Mouse (Mus musculus): ENCODE measurements around the gene Coro2b. TPM values are rescaled to one million over a fixed set of nuclear protein-coding genes. Genes with fewer than 3 reads are reported as not detected.

Coro2b gene
- polyA plus RNA-seq, 1 experiment from 2014 or later, result 11.0 TPM

DNA sequence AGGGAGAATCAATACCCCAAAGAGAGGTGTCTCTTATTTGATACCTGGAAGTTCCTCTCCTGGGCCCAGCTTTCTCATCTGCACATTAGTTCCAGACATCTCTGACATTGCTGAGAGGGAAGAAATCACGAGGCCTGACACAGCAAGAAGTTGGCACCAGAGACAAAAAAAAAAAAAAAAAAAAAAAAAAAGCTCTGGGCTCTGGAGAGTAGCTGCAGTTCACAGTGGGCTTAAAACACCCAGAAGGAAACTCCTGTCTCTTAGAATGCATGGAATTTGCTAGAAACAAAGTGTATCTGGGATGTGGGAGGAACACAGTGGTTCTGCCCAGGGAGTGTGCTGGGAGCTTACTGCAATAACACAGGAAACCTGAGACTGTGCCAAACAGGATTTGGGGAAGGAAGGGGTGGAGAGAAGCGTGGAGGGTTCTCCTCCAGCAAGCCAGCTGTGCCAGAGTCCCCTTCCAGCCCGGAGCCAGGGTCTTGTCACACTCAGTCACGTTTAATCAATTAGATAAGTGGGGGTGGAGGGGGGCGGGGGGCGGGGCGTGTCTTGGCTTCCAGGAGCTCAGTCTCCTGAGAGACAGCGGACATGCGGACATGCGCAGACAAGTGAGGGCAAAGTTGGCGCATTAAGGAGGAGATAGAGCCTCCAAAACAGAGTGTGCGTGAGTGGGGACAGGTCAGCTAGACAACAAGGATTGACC lies 101.1 kb downstream of the Coro2b start:
- H3K9ac ChIP-seq (ENCODE audit: low read depth, low read length), result no peak overlapping the region
- TF ChIP-seq CTCF (IDR thresholded peaks at IDR 0.05; ENCODE audit: low read depth), result no peak
- ATAC-seq (replicated peaks; ENCODE audit: low FRiP score, low read depth) (peak; percentile 80), DNase-seq (ENCODE audit: low spot score) (peak; percentile 97)
- H3K36me3 ChIP-seq (ENCODE audit: insufficient read depth, low read length), result no peaks in the 10 kb centered on the region
- 0 out of 2 replicates have a peak overlapping the region, but pooled peaks have one; percentile 4 for H3K4me3 ChIP-seq (replicated peaks; ENCODE audit: low read depth, low read length)
- H3K4me2 ChIP-seq (ENCODE audit: low read length), result peak overlapping the region; percentile 38; the same call in 1 of the 2 replicates
- 4% methylated on average over 12 of the region's 12 CpGs for whole genome bisulfite sequencing
- no peaks in the 10 kb centered on the region for H3K27me3 ChIP-seq (ENCODE audit: insufficient read depth, low read length)
- peaks cover 11% of the 10 kb centered on the region for H3K4me1 ChIP-seq (replicated peaks; ENCODE audit: insufficient read depth, low read length)
- H3K9me3 ChIP-seq (replicated peaks; ENCODE audit: low read length), result no peaks in the 10 kb centered on the region
- H3K27ac ChIP-seq, result peak overlapping the region; percentile 80

DNA sequence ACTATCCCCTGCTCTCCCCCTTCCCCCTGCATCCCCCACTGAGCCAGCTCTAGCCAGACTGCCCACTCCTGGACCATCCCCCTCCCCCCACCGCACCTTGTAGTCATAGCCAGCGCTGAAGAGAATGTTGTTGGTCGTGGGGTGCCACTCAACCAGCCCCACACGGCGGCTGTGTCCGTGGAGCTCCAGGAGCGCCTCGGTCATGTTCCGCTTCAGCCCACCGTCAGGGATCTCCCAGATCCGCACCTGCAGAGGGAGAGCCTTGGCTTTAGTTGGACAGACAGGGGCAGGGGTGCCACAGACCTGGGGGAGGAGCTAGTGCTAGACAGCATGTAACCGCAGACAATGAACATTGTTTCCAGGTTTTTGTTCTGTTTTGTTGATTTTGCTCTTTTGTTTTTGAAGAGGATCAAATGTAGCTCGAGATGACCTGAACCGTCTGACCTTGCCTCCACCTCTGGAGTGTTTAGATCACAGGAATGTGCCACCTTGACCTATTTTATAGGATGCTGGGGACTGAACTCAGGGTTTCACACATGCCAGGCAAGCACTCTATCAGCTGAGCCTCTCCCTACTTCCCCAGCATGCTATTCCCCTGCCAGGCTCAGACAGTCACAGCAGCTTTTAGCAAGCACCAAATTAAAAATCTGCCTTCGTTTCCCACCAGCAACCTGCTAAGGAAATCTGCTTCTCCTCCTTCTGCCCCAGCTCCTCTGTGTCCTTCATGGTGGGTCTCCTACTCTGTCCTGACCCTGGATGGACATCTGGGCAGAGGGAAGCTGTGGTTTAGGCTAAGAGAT lies 104.4 kb downstream of the Coro2b start:
- WGBS, result 45% methylated on average over 15 of the region's 15 CpGs
- no peaks in the 10 kb centered on the region for H3K9me3 ChIP-seq (replicated peaks; ENCODE audit: low read length)
- H3K4me1 ChIP-seq (replicated peaks; ENCODE audit: insufficient read depth, low read length), result peaks cover 11% of the 10 kb centered on the region
- no peak overlapping the region for H3K9ac ChIP-seq (ENCODE audit: low read depth, low read length)
- no peaks in the 10 kb centered on the region for H3K27me3 ChIP-seq (ENCODE audit: insufficient read depth, low read length)
- no peak overlapping the region for H3K4me2 ChIP-seq (ENCODE audit: low read length)
- H3K36me3 ChIP-seq (ENCODE audit: insufficient read depth, low read length), result 0 out of 2 replicates have a peak, but pooled peaks cover 5% of the 10 kb centered on the region
- no peak overlapping the region for H3K27ac ChIP-seq
- TF ChIP-seq CTCF (IDR thresholded peaks at IDR 0.05; ENCODE audit: low read depth), result no peak
- DNase-seq (ENCODE audit: low spot score), result no peak
- ATAC-seq (replicated peaks; ENCODE audit: low FRiP score, low read depth), result no peak
- H3K4me3 ChIP-seq (replicated peaks; ENCODE audit: low read depth, low read length), result no peak overlapping the region

DNA sequence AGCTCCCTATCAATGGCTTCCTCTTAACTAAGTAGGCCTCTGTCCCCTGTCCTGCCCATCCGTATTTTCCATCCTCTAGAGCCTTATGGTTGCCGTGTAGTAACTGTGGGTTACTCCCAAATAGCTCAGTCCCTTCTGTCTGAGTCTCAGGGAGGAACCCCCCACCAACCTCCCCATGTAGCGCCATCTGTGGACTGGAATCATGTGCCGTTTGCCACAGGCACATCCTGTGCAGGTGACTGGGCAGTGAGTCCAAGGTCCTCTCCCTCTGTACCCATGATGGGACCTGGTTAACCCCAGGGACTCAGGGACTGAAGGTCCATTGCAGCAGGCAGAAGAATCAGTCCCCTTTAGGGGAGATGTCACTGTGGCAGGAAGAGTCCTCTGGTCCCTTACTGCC lies 106.1 kb downstream of the Coro2b start:
- no peak for ATAC-seq (replicated peaks; ENCODE audit: low FRiP score, low read depth)

DNA sequence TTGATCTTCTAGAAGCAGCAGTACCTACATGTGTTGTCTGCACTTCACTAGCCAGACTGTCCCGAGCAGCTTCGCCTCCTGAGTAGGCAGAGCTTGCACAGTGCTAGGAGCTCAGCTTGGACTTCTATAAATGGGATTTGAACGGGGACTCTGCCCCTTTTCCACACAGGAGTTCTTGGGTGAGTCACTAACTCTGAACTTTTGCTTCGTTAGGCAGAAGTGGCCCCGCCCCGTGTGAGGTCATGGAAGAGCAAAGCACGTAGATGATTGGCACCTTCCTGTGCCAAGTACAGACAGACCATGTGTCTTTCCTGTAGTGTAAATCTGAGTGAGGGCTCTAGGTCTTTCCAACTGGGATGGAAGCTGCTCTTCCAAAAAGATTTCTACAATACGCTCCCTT lies 109.8 kb downstream of the Coro2b start:
- no peak overlapping the region for H3K27ac ChIP-seq
- no peak overlapping the region for H3K4me2 ChIP-seq (ENCODE audit: low read length)
- 0 out of 2 replicates have a peak, but pooled peaks cover 7% of the 10 kb centered on the region for H3K36me3 ChIP-seq (ENCODE audit: insufficient read depth, low read length)
- no peak for TF ChIP-seq CTCF (IDR thresholded peaks at IDR 0.05; ENCODE audit: low read depth)
- WGBS, result 74% methylated on average over 8 of the region's 8 CpGs
- H3K9ac ChIP-seq (ENCODE audit: low read depth, low read length), result no peak overlapping the region
- H3K4me3 ChIP-seq (replicated peaks; ENCODE audit: low read depth, low read length), result no peak overlapping the region
- H3K4me1 ChIP-seq (replicated peaks; ENCODE audit: insufficient read depth, low read length), result no peaks in the 10 kb centered on the region
- ATAC-seq (replicated peaks; ENCODE audit: low FRiP score, low read depth), result 0 out of 2 replicates have a peak, but pooled peaks have one; percentile 23
- no peaks in the 10 kb centered on the region for H3K27me3 ChIP-seq (ENCODE audit: insufficient read depth, low read length)
- H3K9me3 ChIP-seq (replicated peaks; ENCODE audit: low read length), result no peaks in the 10 kb centered on the region
- no peak for DNase-seq (ENCODE audit: low spot score)

More for the DNA sequence above, 106.1 kb downstream of the Coro2b start:
- Histone ChIP-seq H3K27ac (no peak overlapping the region), H3K9me3 (replicated peaks; ENCODE audit: low read length) (no peaks in the 10 kb centered on the region), H3K4me2 (ENCODE audit: low read length) (no peak overlapping the region), H3K4me3 (replicated peaks; ENCODE audit: low read depth, low read length) (no peak overlapping the region), H3K27me3 (ENCODE audit: insufficient read depth, low read length) (no peaks in the 10 kb centered on the region), H3K4me1 (replicated peaks; ENCODE audit: insufficient read depth, low read length) (peaks cover 7% of the 10 kb centered on the region), H3K9ac (ENCODE audit: low read depth, low read length) (no peak overlapping the region), H3K36me3 (ENCODE audit: insufficient read depth, low read length) (0 out of 2 replicates have a peak, but pooled peaks cover 5% of the 10 kb centered on the region)
- no peak for TF ChIP-seq CTCF (IDR thresholded peaks at IDR 0.05; ENCODE audit: low read depth)
- WGBS, result 88% methylated on average over 4 of the region's 4 CpGs
- DNase-seq (ENCODE audit: low spot score), result no peak

DNA sequence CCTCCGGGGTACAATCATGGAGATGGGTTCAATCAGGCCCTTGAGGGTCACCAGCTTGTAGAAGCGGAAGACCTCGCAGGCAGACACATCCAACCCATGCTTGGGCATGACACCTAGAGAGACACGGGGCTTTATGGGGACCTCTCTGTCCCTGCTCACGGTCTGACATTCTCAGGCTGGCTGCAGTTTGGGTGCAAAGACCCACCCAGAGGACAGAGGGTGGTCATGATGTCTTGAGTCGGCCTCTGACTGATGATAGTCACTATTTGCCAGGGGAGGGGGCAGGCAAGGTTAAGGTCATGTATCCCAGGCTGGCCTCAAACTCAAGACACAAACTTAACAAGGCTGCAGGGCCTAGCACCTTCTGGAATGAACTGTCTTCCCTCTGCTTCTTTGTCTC lies 110.3 kb downstream of the Coro2b start:
- Histone ChIP-seq H3K9ac (ENCODE audit: low read depth, low read length) (no peak overlapping the region), H3K4me2 (ENCODE audit: low read length) (no peak overlapping the region), H3K27me3 (ENCODE audit: insufficient read depth, low read length) (no peaks in the 10 kb centered on the region), H3K36me3 (ENCODE audit: insufficient read depth, low read length) (0 out of 2 replicates have a peak, but pooled peaks cover 7% of the 10 kb centered on the region), H3K27ac (no peak overlapping the region), H3K4me3 (replicated peaks; ENCODE audit: low read depth, low read length) (no peak overlapping the region), H3K4me1 (replicated peaks; ENCODE audit: insufficient read depth, low read length) (no peaks in the 10 kb centered on the region; the same call in 1 of the 2 replicates), H3K9me3 (replicated peaks; ENCODE audit: low read length) (no peaks in the 10 kb centered on the region)
- WGBS, result 93% methylated on average over 6 of the region's 6 CpGs
- no peak for TF ChIP-seq CTCF (IDR thresholded peaks at IDR 0.05; ENCODE audit: low read depth)
- no peak for DNase-seq (ENCODE audit: low spot score)
- ATAC-seq (replicated peaks; ENCODE audit: low FRiP score, low read depth), result no peak

DNA sequence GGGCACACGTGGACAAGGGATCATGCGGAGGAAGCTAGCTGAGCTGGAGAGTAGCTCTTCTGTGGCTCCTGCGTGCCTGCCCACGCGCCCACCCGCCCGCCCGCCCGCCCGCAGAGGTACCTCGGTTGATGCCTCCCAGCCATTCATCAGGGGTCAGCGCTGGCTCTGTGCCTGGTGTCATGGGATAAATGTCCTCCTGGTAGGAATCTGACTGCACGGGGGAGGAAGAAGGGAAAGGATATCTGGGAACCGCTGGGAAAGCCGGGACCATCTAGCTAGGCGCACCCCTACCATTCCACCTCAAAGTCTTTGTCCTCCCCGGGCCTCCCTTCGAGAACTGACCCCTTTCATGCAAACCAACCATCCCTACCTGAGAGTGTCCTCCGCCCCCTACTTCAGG lies 110.8 kb downstream of the Coro2b start:
- H3K4me1 ChIP-seq (replicated peaks; ENCODE audit: insufficient read depth, low read length), result no peaks in the 10 kb centered on the region; the same call in 1 of the 2 replicates
- peak overlapping the region; percentile 71; the same call in 1 of the 2 replicates for H3K27ac ChIP-seq
- H3K27me3 ChIP-seq (ENCODE audit: insufficient read depth, low read length), result no peaks in the 10 kb centered on the region
- 51% methylated on average over 19 of the region's 19 CpGs for WGBS
- TF ChIP-seq CTCF (IDR thresholded peaks at IDR 0.05; ENCODE audit: low read depth), result no peak
- H3K4me3 ChIP-seq (replicated peaks; ENCODE audit: low read depth, low read length), result no peak overlapping the region
- peak; percentile 66 for DNase-seq (ENCODE audit: low spot score)
- H3K9ac ChIP-seq (ENCODE audit: low read depth, low read length), result no peak overlapping the region
- ATAC-seq (replicated peaks; ENCODE audit: low FRiP score, low read depth), result no peak
- H3K9me3 ChIP-seq (replicated peaks; ENCODE audit: low read length), result no peaks in the 10 kb centered on the region
- 0 out of 2 replicates have a peak, but pooled peaks cover 7% of the 10 kb centered on the region for H3K36me3 ChIP-seq (ENCODE audit: insufficient read depth, low read length)
- no peak overlapping the region for H3K4me2 ChIP-seq (ENCODE audit: low read length)
